Mouse (Mus musculus) cerebellum, adult 2 months (tissue): ENCODE measurements around the gene Cblb.

Experiments used
- CTCF ChIP-seq: fragments of 200-500 bp; IDR thresholded peaks from 2 replicates; pipeline ENCODE4 v1.5.1; 2011; ENCODE audit warnings: low read depth, mild to moderate bottlenecking, control low read depth, low read length, moderate library complexity, borderline replicate concordance; ENCODE audit not compliant: insufficient read depth
- POLR2A ChIP-seq: fragments of 200-500 bp; IDR thresholded peaks from 2 replicates; pipeline ENCODE4 v1.6.1; 2011; ENCODE audit warnings: low read length, control low read depth, borderline replicate concordance; ENCODE audit not compliant: insufficient read depth

GRCm38 (mm10) chr16:52032376-52033330, 1.6 kb downstream of the Cblb start:
- TF ChIP-seq POLR2A = no peak
- TF ChIP-seq CTCF = no peak
